Mouse (Mus musculus) intestine, embryonic 15.5 days (tissue): ENCODE data around the gene Tnr. TPM values are rescaled to one million over a fixed set of nuclear protein-coding genes. Genes with fewer than 3 reads are reported as not detected.

Source experiments
- ATAC-seq: fragments of 200-750 bp; cut with Nextera tagmentation; 2 replicates; pipeline ENCODE4 v1.8.0; 2017; ENCODE audit warnings: moderate TSS enrichment, moderate library complexity
- H3K27ac ChIP-seq: fragments of 300-500 bp; sonication (generic); 2 replicates; pipeline ENCODE4 v1.5.1; 2015; ENCODE audit warnings: mild to moderate bottlenecking, inconsistent platforms
- H3K27me3 ChIP-seq: fragments of 300-500 bp; sonication (generic); replicated peaks from 2 replicates; pipeline ENCODE4 v1.6.1; 2015; ENCODE audit warnings: inconsistent platforms
- H3K36me3 ChIP-seq: fragments of 300-500 bp; sonication (generic); 2 replicates; pipeline ENCODE4 v1.6.1; 2015; ENCODE audit warnings: inconsistent platforms
- H3K4me1 ChIP-seq: fragments of 300-500 bp; sonication (generic); replicated peaks from 2 replicates; pipeline ENCODE4 v1.6.1; 2015; ENCODE audit warnings: inconsistent platforms
- H3K4me2 ChIP-seq: fragments of 300-500 bp; sonication (generic); replicated peaks from 2 replicates; pipeline ENCODE4 v1.6.1; 2015; ENCODE audit warnings: mild to moderate bottlenecking, inconsistent platforms
- H3K4me3 ChIP-seq: fragments of 300-500 bp; sonication (generic); replicated peaks from 2 replicates; pipeline ENCODE4 v1.5.1; 2015; ENCODE audit warnings: inconsistent platforms
- H3K9ac ChIP-seq: fragments of 300-500 bp; sonication (generic); 2 replicates; pipeline ENCODE4 v1.6.1; 2015; ENCODE audit warnings: inconsistent platforms
- H3K9me3 ChIP-seq: fragments of 300-500 bp; sonication (generic); 2 replicates; pipeline ENCODE4 v1.6.1; 2016; ENCODE audit warnings: inconsistent platforms
- WGBS: fragments of 180-500 bp; shearing (Covaris S2); methylation state at CpG from one replicate; pipeline ENCODE4 v1.1.7; 2015; 5-methylcytosine and 5-hydroxymethylcytosine counted together
- polyA plus RNA-seq: library from polyadenylated mRNA; unstranded; fragments of >200 nt; fragmentation: Nextera tagmentation; extraction: Ambion mirVana; gene quantifications from 2 replicates; pipeline ENCODE4 v1.2.1, GENCODE M21; 2015

The Tnr gene
- polyA plus RNA-seq, 1 experiment from 2014 or later: 0.43 TPM

DNA sequence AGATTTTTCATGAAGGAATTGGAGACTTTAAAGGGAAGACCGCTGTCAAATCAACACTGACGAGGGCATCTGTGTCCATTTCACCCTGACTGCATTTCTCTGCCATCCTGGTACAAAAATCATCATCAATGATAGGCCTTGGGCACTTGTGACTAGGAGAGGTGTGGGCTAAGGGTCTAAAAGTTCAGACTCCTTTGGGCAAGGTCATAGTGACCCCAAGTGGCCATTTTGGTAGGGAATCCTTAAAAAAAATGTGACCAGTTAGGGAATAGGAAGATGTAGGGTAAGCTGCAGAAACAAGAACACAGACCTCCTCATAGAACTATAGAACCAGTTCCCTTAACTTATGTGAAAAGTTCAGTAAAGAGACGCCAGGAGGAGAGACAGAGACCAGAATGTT is 355.1 kb downstream of the Tnr start:
- Histone ChIP-seq H3K27ac (no peak overlapping the region), H3K9me3 (no peaks in the 10 kb centered on the region), H3K4me3 (no peak overlapping the region), H3K4me1 (no peaks in the 10 kb centered on the region), H3K9ac (no peak overlapping the region), H3K36me3 (no peaks in the 10 kb centered on the region), H3K4me2 (no peak overlapping the region), H3K27me3 (no peaks in the 10 kb centered on the region)
- 52% methylated on average over 3 of the region's 3 CpGs for WGBS
- no peak for ATAC-seq

DNA sequence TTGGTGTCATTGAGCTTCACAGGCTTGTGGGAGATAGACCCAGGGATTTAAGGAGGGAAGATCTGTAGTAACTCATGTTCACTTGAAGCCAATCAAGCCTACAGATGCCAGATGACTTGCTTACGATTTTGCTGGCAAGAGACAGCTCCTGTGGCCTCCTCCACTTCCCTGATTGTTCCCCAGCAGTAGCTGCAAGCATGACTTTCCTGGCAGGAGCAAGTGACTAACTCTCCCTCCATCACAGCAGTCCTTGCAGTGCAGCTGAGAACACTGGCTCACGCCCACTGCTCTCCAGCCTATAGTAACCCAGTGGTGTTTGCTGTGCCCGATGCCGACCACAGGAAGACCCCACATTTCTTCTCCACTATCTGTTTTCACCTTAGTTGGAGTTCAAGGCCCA is 356.3 kb downstream of the Tnr start:
- no peak overlapping the region for H3K27ac ChIP-seq
- no peaks in the 10 kb centered on the region for H3K4me1 ChIP-seq
- no peaks in the 10 kb centered on the region for H3K27me3 ChIP-seq
- no peak for ATAC-seq
- no peaks in the 10 kb centered on the region for H3K9me3 ChIP-seq
- no peak overlapping the region for H3K9ac ChIP-seq
- no peaks in the 10 kb centered on the region for H3K36me3 ChIP-seq
- WGBS: 75% methylated on average over 4 of the region's 4 CpGs
- H3K4me2 ChIP-seq: no peak overlapping the region
- no peak overlapping the region for H3K4me3 ChIP-seq

DNA sequence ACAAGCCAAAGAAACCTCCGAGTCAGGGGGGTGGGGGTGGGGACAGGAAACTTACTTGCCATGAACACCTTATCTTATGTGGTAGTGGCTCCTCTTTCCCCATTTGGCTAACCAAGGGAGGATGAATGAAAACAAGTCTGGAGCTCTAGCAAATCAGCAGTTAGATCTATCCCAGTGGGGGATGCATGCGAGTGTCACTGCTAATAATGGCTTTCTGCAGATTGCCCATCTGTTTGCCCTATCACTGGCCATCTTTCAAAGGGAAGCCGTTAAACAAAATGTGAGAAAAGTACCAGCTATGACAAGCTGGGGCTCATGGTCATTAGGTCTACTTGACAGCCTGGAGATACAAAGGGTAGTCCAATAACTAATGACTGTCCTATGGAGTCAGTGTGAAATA is 361.9 kb downstream of the Tnr start:
- H3K36me3 ChIP-seq: no peaks in the 10 kb centered on the region
- no peaks in the 10 kb centered on the region for H3K9me3 ChIP-seq
- 63% methylated on average over 3 of the region's 3 CpGs for WGBS
- H3K27me3 ChIP-seq: no peaks in the 10 kb centered on the region
- no peak overlapping the region for H3K4me3 ChIP-seq
- no peak overlapping the region for H3K9ac ChIP-seq
- H3K4me2 ChIP-seq: no peak overlapping the region
- no peaks in the 10 kb centered on the region for H3K4me1 ChIP-seq
- ATAC-seq: no peak
- no peak overlapping the region for H3K27ac ChIP-seq

DNA sequence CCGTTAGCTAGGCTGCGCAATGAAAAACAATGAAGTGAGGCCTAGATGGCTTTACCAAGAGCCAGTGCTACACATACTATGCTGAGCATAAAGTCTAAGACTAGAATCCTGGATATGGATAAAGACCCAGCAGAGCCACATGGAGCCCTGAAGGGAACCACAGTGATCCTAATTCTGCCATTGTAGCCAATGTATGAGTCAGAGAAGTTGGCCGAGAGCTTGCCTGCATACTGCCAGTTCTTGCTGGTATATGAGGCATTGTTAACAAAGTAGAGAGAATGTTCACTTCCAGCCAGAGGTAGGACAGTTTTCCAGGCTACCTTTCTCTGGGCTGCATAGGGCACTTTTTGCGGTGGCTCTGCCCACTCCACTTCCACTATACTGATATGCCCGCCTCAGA is 365.0 kb downstream of the Tnr start:
- Histone ChIP-seq H3K27ac (no peak overlapping the region), H3K4me2 (no peak overlapping the region), H3K4me1 (no peaks in the 10 kb centered on the region), H3K36me3 (no peaks in the 10 kb centered on the region), H3K4me3 (no peak overlapping the region), H3K27me3 (no peaks in the 10 kb centered on the region), H3K9ac (no peak overlapping the region), H3K9me3 (no peaks in the 10 kb centered on the region)
- WGBS: 86% methylated on average over 5 of the region's 5 CpGs
- no peak for ATAC-seq

DNA sequence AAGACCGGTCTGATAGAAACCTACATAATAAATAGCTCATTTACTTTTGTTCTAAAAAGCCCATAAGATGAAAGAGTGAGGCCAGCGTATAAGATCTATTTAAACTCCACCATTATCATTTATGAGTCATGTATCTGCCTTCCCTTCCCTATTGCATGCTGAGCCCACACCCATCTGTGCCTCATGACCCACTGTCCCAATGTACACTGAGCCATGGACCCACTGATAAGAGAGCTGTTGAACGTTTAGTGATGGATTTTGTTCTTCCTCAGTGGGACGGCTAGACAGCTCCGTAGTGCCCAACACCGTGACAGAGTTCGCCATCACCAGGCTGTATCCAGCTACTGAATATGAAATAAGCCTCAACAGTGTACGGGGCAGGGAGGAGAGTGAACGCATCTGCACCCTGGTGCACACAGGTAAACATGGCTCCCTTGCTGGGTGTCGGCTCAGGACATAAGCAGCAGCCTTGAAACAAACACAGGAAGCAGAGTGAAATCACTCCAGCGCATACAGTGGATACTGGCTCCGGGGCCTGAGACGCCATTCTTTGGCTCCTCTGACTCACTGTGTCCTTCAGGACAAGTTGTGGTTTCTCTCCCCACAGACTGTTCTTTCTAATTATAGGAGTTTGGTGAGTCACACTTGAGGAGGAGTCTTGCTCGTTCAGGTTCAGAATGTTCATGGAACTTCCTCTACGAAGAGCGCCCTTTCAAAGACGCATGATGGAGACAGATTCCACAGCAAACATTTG is 365.6 kb downstream of the Tnr start:
- H3K4me2 ChIP-seq: no peak overlapping the region
- no peak overlapping the region for H3K27ac ChIP-seq
- H3K36me3 ChIP-seq: no peaks in the 10 kb centered on the region
- no peak overlapping the region for H3K9ac ChIP-seq
- H3K4me1 ChIP-seq: no peaks in the 10 kb centered on the region
- 80% methylated on average over 17 of the region's 17 CpGs for WGBS
- H3K27me3 ChIP-seq: no peaks in the 10 kb centered on the region
- H3K4me3 ChIP-seq: no peak overlapping the region
- no peaks in the 10 kb centered on the region for H3K9me3 ChIP-seq
- ATAC-seq: peak; percentile 74

DNA sequence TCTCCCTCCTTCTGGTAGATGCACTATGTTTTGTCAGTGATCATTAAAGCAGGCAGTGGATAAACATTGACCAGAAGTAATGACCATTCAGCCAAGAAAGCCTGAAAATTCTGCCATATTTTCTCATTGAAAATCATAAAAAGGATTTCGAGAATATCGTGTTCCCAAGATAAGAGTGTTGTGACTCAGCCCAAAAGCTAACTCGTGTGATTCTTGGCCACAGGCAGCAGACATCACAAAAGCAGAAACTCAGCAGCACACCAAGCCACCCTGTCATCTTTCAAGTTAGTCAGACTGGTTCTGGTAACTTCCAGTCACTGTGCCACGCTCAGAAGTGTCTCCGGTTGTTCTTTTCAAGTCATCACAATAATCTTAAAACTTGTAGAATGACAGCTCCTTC is 367.0 kb downstream of the Tnr start:
- WGBS: 77% methylated on average over 5 of the region's 5 CpGs
- Histone ChIP-seq H3K4me3 (no peak overlapping the region), H3K9me3 (no peaks in the 10 kb centered on the region), H3K27ac (no peak overlapping the region), H3K4me1 (no peaks in the 10 kb centered on the region), H3K9ac (no peak overlapping the region), H3K36me3 (no peaks in the 10 kb centered on the region), H3K4me2 (no peak overlapping the region), H3K27me3 (no peaks in the 10 kb centered on the region)
- no peak for ATAC-seq

DNA sequence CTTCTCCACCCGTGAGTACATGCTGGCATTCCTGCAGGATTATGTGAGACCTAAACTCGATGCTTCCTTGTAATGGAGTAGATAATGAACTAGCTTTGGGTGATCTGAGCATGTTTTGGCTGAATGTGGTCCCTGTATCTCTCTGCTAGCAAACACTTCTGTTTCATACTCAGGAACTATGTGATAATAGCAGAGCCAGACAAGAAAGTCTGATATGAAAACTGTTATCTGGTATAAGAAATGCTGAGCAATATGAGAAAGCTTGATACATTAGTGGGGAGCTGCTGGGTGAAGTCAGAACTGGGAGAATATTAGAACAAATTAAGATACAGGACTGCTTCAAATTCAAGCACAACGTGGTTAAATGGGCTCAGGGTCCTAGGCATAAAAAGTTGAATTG is 371.5 kb downstream of the Tnr start:
- Histone ChIP-seq H3K27me3 (no peaks in the 10 kb centered on the region), H3K9ac (no peak overlapping the region), H3K4me2 (no peak overlapping the region), H3K27ac (no peak overlapping the region), H3K4me1 (no peaks in the 10 kb centered on the region), H3K4me3 (no peak overlapping the region), H3K9me3 (no peaks in the 10 kb centered on the region), H3K36me3 (no peaks in the 10 kb centered on the region)
- ATAC-seq: no peak
- WGBS: 69% methylated on average over 3 of the region's 3 CpGs

DNA sequence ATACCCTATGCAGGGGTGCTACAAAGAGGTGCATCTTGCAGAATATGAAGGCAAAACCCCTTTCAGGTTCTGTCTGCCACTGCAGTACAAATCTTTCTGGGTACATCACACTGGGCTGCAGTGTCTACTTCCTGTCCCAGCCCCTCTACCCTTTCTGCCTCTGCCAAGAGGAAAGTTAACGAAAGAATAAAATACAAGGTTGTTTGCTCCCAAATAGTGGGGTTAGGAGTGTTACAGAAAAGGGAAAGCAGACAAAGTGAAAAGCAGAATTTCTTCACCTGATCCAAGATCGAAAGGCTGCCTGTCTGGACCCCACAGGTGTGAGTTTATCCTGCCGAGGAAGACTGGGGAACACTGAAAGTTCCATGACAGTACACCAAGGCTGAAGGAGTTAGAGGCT is 376.4 kb downstream of the Tnr start:
- no peak overlapping the region for H3K4me2 ChIP-seq
- H3K4me1 ChIP-seq: no peaks in the 10 kb centered on the region
- WGBS: 75% methylated on average over 3 of the region's 3 CpGs
- no peak overlapping the region for H3K9ac ChIP-seq
- H3K27ac ChIP-seq: no peak overlapping the region
- H3K4me3 ChIP-seq: no peak overlapping the region
- H3K27me3 ChIP-seq: no peaks in the 10 kb centered on the region
- ATAC-seq: no peak
- no peaks in the 10 kb centered on the region for H3K9me3 ChIP-seq
- H3K36me3 ChIP-seq: no peaks in the 10 kb centered on the region

DNA sequence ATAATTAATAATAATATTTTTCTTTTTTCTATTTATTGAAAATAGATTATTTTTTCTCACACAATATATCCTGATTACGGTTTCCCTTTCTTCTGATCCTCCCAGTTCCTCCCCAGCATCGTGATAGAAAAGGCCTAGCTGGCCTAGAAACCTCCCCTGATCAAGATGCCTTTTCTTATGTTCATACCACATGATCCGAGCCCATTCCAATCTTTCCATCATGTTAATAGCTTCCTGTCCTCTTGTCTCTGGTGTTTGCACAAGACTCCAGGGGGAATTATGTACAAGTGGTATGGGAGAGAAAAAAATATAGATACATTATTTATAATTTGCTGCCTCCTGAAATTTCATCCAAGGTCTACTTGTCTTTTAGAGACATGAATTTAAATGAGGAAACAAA is 377.1 kb downstream of the Tnr start:
- no peaks in the 10 kb centered on the region for H3K4me1 ChIP-seq
- no peak overlapping the region for H3K27ac ChIP-seq
- no peak overlapping the region for H3K4me2 ChIP-seq
- no peaks in the 10 kb centered on the region for H3K9me3 ChIP-seq
- ATAC-seq: no peak
- H3K36me3 ChIP-seq: no peaks in the 10 kb centered on the region
- WGBS: 49% methylated on average over 3 of the region's 3 CpGs
- H3K27me3 ChIP-seq: no peaks in the 10 kb centered on the region
- H3K9ac ChIP-seq: no peak overlapping the region
- H3K4me3 ChIP-seq: no peak overlapping the region

DNA sequence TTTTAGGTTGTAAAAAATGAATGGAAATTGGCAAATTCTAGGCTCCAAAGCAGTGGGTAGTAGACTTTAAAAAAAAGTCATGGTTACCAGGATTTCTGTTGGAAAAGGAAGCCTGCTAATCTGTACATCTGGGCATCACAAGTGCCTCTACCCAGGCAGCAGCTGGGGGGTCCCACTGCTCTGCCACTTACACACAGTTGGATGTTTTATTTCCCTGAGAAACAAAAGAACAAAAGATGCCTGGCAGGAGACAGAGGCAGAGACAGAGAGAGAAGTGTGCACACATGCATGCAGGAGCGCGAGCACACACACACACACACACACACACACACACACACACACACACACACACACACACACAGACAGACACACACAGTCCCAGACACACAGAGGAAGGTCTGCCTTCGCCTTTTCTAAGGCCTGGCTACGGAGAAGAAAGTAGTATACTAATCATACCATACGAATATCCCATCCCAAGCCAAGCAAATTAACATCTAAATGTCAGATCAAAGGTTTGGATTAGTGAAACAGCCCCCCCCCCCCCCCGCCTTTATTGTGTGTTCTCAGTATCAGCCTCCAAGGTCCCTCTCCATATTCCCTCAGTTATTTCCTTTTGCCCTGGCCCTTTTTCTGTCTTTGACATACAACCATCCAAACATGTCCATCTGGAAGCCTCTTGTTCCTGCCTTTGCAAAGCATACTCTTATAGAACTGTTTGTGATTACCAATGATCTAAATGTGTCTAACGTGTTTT is 378.0 kb downstream of the Tnr start:
- no peak overlapping the region for H3K4me3 ChIP-seq
- H3K4me1 ChIP-seq: no peaks in the 10 kb centered on the region
- no peaks in the 10 kb centered on the region for H3K36me3 ChIP-seq
- no peak overlapping the region for H3K9ac ChIP-seq
- no peaks in the 10 kb centered on the region for H3K9me3 ChIP-seq
- ATAC-seq: no peak
- H3K27ac ChIP-seq: no peak overlapping the region
- H3K27me3 ChIP-seq: no peaks in the 10 kb centered on the region
- 79% methylated on average over 7 of the region's 7 CpGs for WGBS
- no peak overlapping the region for H3K4me2 ChIP-seq

DNA sequence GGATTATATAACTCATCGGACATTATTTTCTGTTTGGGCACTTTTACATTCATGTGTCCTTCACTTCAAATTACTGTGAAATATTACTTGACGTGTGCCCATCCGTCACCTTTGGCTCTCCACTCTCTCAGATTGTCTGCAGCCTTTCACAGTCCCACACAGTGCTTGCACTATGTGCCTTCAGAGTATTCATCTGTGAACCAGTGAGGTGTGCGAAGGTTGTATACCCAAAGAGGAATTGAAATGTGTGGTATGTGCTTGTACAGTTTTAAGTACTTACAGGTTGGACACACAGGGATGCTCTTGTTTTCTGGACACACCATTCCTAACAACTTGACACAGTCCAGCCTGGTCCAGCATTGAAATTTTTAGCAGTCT is 378.5 kb downstream of the Tnr start:
- no peaks in the 10 kb centered on the region for H3K4me1 ChIP-seq
- no peak overlapping the region for H3K4me3 ChIP-seq
- H3K36me3 ChIP-seq: no peaks in the 10 kb centered on the region
- 93% methylated on average over 4 of the region's 4 CpGs for WGBS
- no peak overlapping the region for H3K27ac ChIP-seq
- no peak overlapping the region for H3K9ac ChIP-seq
- no peaks in the 10 kb centered on the region for H3K27me3 ChIP-seq
- H3K4me2 ChIP-seq: no peak overlapping the region
- no peaks in the 10 kb centered on the region for H3K9me3 ChIP-seq
- ATAC-seq: no peak

DNA sequence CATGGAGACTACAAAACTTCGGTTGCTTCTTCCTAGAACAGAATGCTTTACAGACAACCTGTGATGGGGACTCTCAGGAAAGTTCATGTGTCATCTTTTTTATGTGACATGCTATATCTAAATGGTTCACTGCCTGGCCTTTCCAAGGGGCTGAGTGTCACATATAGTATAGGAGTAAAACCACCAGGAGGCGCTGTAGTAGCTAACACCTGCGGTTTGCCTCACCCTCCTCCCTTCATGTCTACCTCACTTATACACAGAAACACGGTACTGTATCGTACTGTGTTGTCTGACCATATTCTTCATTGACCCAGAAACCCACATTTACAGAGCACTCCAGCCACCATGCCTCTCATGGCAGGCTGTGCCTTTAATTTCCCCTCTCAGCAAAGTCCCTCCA is 387.4 kb downstream of the Tnr start:
- Histone ChIP-seq H3K4me2 (no peak overlapping the region), H3K27me3 (no peaks in the 10 kb centered on the region), H3K9ac (no peak overlapping the region), H3K9me3 (no peaks in the 10 kb centered on the region), H3K36me3 (no peaks in the 10 kb centered on the region), H3K4me1 (no peaks in the 10 kb centered on the region), H3K4me3 (no peak overlapping the region), H3K27ac (no peak overlapping the region)
- peak; percentile 65; the same call in 1 of the 2 replicates for ATAC-seq
- 37% methylated on average over 5 of the region's 5 CpGs for WGBS

DNA sequence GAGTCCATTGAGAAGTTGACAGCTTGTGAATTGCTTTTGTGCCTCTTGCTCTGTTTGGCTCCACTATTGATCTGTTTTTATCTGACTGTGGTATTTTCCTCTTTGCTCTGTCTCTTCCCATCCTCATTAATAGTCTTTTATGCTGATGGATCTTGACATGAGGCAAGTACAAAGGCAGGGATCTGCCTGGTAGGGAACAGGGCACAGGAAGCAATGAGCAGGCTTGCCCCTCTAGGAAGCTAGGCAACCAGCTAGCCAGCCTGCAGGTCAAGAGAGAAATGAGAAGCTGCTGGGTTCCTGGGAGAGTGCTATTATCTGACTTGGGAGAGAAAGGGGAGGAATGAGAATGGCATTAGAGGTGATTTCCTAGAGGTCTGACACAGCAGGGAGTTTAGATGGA is 391.2 kb downstream of the Tnr start:
- Histone ChIP-seq H3K36me3 (no peaks in the 10 kb centered on the region), H3K27me3 (no peaks in the 10 kb centered on the region), H3K9ac (no peak overlapping the region), H3K4me2 (no peak overlapping the region), H3K27ac (no peak overlapping the region), H3K4me3 (no peak overlapping the region), H3K4me1 (no peaks in the 10 kb centered on the region), H3K9me3 (no peaks in the 10 kb centered on the region)
- ATAC-seq: no peak
